Mouse (Mus musculus) CH12.LX (cell line): ENCODE data around the gene Nasp. TPM values are rescaled to one million over a fixed set of nuclear protein-coding genes. Genes with fewer than 3 reads are reported as not detected.

Experiments
- DNase-seq: peaks from one replicate; pipeline ENCODE4 v3.0.0-alpha.2; 2013; ENCODE audit errors: extremely low read depth
- H3K27ac ChIP-seq: 2 replicates; pipeline ENCODE4 v1.5.1; 2012; ENCODE audit warnings: low read depth, mild to moderate bottlenecking, control low read depth, moderate library complexity; ENCODE audit not compliant: insufficient read depth
- H3K27me3 ChIP-seq: replicated peaks from 2 replicates; pipeline ENCODE3; 2012; ENCODE audit warnings: inconsistent platforms
- H3K36me3 ChIP-seq, 2 experiments: replicated peaks in 1 of 2; 2 replicates each; pipeline versions ENCODE3 to v1.6.1; 2012; ENCODE audit warnings: inconsistent platforms in 1 of 2, low read length in 1 of 2, mild to moderate bottlenecking in 1 of 2, mixed read lengths in 1 of 2, moderate library complexity in 1 of 2; ENCODE audit not compliant: control insufficient read depth in 1 of 2, insufficient read depth in 1 of 2
- H3K4me1 ChIP-seq, 2 experiments: 2 replicates each; pipeline ENCODE4 v1.6.1; 2012; ENCODE audit warnings: inconsistent platforms in 1 of 2, moderate library complexity in 1 of 2; ENCODE audit not compliant: insufficient read depth in 2 of 2, control insufficient read depth in 1 of 2
- H3K4me2 ChIP-seq: 2 replicates; pipeline ENCODE4 v1.6.1; 2012; ENCODE audit warnings: low read depth, mild to moderate bottlenecking, control low read depth; ENCODE audit not compliant: poor library complexity, insufficient read depth, severe bottlenecking
- H3K4me3 ChIP-seq, 3 experiments: fragments of 150-350 bp in 1 of 3; sonication (generic) in 1 of 3; replicated peaks in 1 of 3; 2 replicates each; pipeline versions ENCODE3 to v1.5.1; 2011 to 2012; ENCODE audit warnings: low read depth in 2 of 3, low read length in 2 of 3, mild to moderate bottlenecking in 2 of 3, moderate library complexity in 2 of 3, control low read depth in 1 of 3, improper control_type of control experiment in 1 of 3, inconsistent platforms in 1 of 3, mixed read lengths in 1 of 3; ENCODE audit not compliant: poor library complexity in 1 of 3
- H3K79me2 ChIP-seq: replicated peaks from 2 replicates; pipeline ENCODE4 v1.6.1; 2012; ENCODE audit warnings: mild to moderate bottlenecking, moderate library complexity; ENCODE audit not compliant: control insufficient read depth, poor library complexity, insufficient read depth, severe bottlenecking; ENCODE audit errors: extremely low read depth
- H3K9ac ChIP-seq: 2 replicates; pipeline ENCODE4 v1.6.1; 2012; ENCODE audit warnings: low read depth, mild to moderate bottlenecking, control low read depth, moderate library complexity; ENCODE audit not compliant: insufficient read depth
- H3K9me3 ChIP-seq: replicated peaks from 2 replicates; pipeline ENCODE3; 2012; ENCODE audit warnings: low read length, inconsistent platforms, mixed read lengths
- BHLHE40 ChIP-seq: IDR thresholded peaks from 2 replicates; pipeline ENCODE4 v1.6.1; 2011; ENCODE audit warnings: mild to moderate bottlenecking, low read depth, low read length, improper control_type of control experiment
- CHD2 ChIP-seq: IDR thresholded peaks from 2 replicates; pipeline ENCODE4 v1.6.1; 2011; ENCODE audit warnings: low read length, improper control_type of control experiment
- CTCF ChIP-seq, 2 experiments: IDR thresholded peaks in 1 of 2; conservative IDR thresholded peaks in 1 of 2; 2 replicates each; pipeline ENCODE4 v1.5.1; 2011 to 2012; ENCODE audit warnings: low read depth in 2 of 2, low read length in 2 of 2, improper control_type of control experiment in 1 of 2, inconsistent platforms in 1 of 2, mild to moderate bottlenecking in 1 of 2, moderate library complexity in 1 of 2
- EP300 ChIP-seq: IDR thresholded peaks from 2 replicates; pipeline ENCODE4 v1.6.1; 2011; ENCODE audit warnings: low read length, improper control_type of control experiment
- ETS1 ChIP-seq: conservative IDR thresholded peaks from 2 replicates; pipeline ENCODE4 v1.6.1; 2012; ENCODE audit warnings: low read depth, mild to moderate bottlenecking, inconsistent platforms, low read length, improper control_type of control experiment, moderate library complexity
- GABPA ChIP-seq: IDR thresholded peaks from 2 replicates; pipeline ENCODE4 v1.6.1; 2012; ENCODE audit warnings: low read depth, low read length, improper control_type of control experiment, inconsistent platforms; ENCODE audit not compliant: insufficient replicate concordance
- HCFC1 ChIP-seq: IDR thresholded peaks from 2 replicates; pipeline ENCODE4 v1.6.1; 2012; ENCODE audit warnings: low read depth, mild to moderate bottlenecking, inconsistent platforms, low read length, improper control_type of control experiment
- JUN ChIP-seq: IDR thresholded peaks from 2 replicates; pipeline ENCODE4 v1.6.1; 2011; ENCODE audit warnings: low read depth, mild to moderate bottlenecking, low read length, improper control_type of control experiment, moderate library complexity; ENCODE audit not compliant: insufficient read depth
- JUND ChIP-seq: conservative IDR thresholded peaks from 2 replicates; pipeline ENCODE4 v1.6.1; 2011; ENCODE audit warnings: low read depth, low read length, improper control_type of control experiment
- MAFK ChIP-seq: IDR thresholded peaks from 2 replicates; pipeline ENCODE4 v1.6.1; 2011; ENCODE audit warnings: low read length, improper control_type of control experiment; ENCODE audit not compliant: insufficient replicate concordance
- MXI1 ChIP-seq: IDR thresholded peaks from 2 replicates; pipeline ENCODE4 v1.6.1; 2011; ENCODE audit warnings: mild to moderate bottlenecking, low read depth, low read length, improper control_type of control experiment
- NELFE ChIP-seq: IDR thresholded peaks from 2 replicates; pipeline ENCODE4 v1.6.1; 2011; ENCODE audit warnings: low read depth, low read length, improper control_type of control experiment
- POLR2AphosphoS2 ChIP-seq: IDR thresholded peaks from 2 replicates; pipeline ENCODE4 v1.6.1; 2011; ENCODE audit warnings: low read depth, low read length, improper control_type of control experiment
- RAD21 ChIP-seq: IDR thresholded peaks from 2 replicates; pipeline ENCODE4 v1.6.1; 2011; ENCODE audit warnings: low read depth, mild to moderate bottlenecking, low read length, improper control_type of control experiment, moderate library complexity
- SIN3A ChIP-seq: IDR thresholded peaks from 2 replicates; pipeline ENCODE4 v1.6.1; 2012; ENCODE audit warnings: low read length, improper control_type of control experiment, inconsistent platforms
- TCF12 ChIP-seq: IDR thresholded peaks from 2 replicates; pipeline ENCODE4 v1.6.1; 2014; ENCODE audit warnings: low read depth, mild to moderate bottlenecking, inconsistent platforms, low read length, improper control_type of control experiment
- UBTF ChIP-seq: IDR thresholded peaks from 2 replicates; pipeline ENCODE4 v1.6.1; 2012; ENCODE audit warnings: low read depth, mild to moderate bottlenecking, inconsistent platforms, low read length, improper control_type of control experiment, moderate library complexity
- USF1 ChIP-seq: IDR thresholded peaks from 2 replicates; pipeline ENCODE4 v1.6.1; 2014; ENCODE audit warnings: low read depth, mild to moderate bottlenecking, inconsistent platforms, low read length, improper control_type of control experiment
- ZKSCAN1 ChIP-seq: IDR thresholded peaks from 2 replicates; pipeline ENCODE4 v1.6.1; 2012; ENCODE audit warnings: low read depth, inconsistent platforms, low read length, improper control_type of control experiment, borderline replicate concordance
- ZNF384 ChIP-seq: IDR thresholded peaks from 2 replicates; pipeline ENCODE4 v1.6.1; 2012; ENCODE audit warnings: low read depth, low read length, improper control_type of control experiment, inconsistent platforms
- dilution Hi-C: fragments of 300-500 bp; cut with MboI; formaldehyde crosslinking; loops from 2 replicates; pipeline ENCODE4 v1.14.3; 2020; ENCODE audit warnings: low sequenced_read_pairs; ENCODE audit not compliant: extremely low pct_unique_long_range_greater_than_20kb, extremely low pct_ligation_motif_present
- in situ Hi-C: fragments of 300-500 bp; cut with MboI; formaldehyde crosslinking; loops from 3 replicates; pipeline ENCODE4 v1.14.3; 2019; ENCODE audit warnings: low sequenced_read_pairs, low pct_ligation_motif_present, low pct_unique_long_range_greater_than_20kb, mixed read lengths
- polyA plus RNA-seq: library from polyadenylated mRNA; unstranded; fragments of >175 nt; gene quantifications from 2 replicates; pipeline ENCODE4 v1.2.1, GENCODE M21; 2012; ENCODE audit warnings: low read depth; ENCODE audit not compliant: insufficient read length
- total RNA-seq, 2 experiments: library from RNA; depleted of rRNA; stranded (reverse); fragments of 300-350 nt in 1 of 2; fragments of >200 nt in 1 of 2; gene quantifications; 2 replicates each; pipeline ENCODE4 v1.2.3; 2012 to 2014

The Nasp gene
- total and polyA plus RNA-seq, 3 experiments, result 139 to 347 (median 308) TPM

GRCm38 (mm10) chr4:116666625-116667024 is 38.9 kb upstream of the Nasp start:
- TF ChIP-seq USF1, result no peak
- TF ChIP-seq GABPA, result no peak
- TF ChIP-seq BHLHE40, result no peak
- no peak for TF ChIP-seq SIN3A
- no peak for TF ChIP-seq ZNF384
- no peak for TF ChIP-seq JUN
- peak; percentile 42; the same call in 1 of the 2 replicates for TF ChIP-seq ETS1
- 0 out of 2 replicates have a peak, but pooled peaks have one; percentile 13 for TF ChIP-seq TCF12
- TF ChIP-seq EP300, result no peak
- no peak for TF ChIP-seq MXI1
- TF ChIP-seq NELFE, result no peak
- no peak for TF ChIP-seq MAFK
- no peak for TF ChIP-seq CTCF (conservative IDR thresholded peaks at IDR 0.05 in 1 of 2, IDR thresholded peaks at IDR 0.05 in 1 of 2; ENCODE audit: low read depth in 2 of 2, low read length in 2 of 2)
- TF ChIP-seq RAD21, result no peak
- TF ChIP-seq UBTF, result no peak
- no peak for TF ChIP-seq HCFC1
- TF ChIP-seq POLR2AphosphoS2, result no peak
- TF ChIP-seq ZKSCAN1, result no peak
- H3K79me2 ChIP-seq, result no peaks in the 10 kb centered on the region
- no peak overlapping the region for H3K27ac ChIP-seq
- no peak overlapping the region for H3K4me3 ChIP-seq
- no peaks in the 10 kb centered on the region for H3K27me3 ChIP-seq
- H3K4me2 ChIP-seq, result no peak overlapping the region
- H3K36me3 ChIP-seq, result no peaks in the 10 kb centered on the region
- dilution Hi-C loops, result no loop called here
- H3K9ac ChIP-seq, result no peak overlapping the region
- DNase-seq, result peak; percentile 50
- H3K9me3 ChIP-seq, result no peaks in the 10 kb centered on the region
- in situ Hi-C loops, result no loop called here
- peaks cover 9 to 18% of the 10 kb centered on the region in 2 experiments for H3K4me1 ChIP-seq

GRCm38 (mm10) chr4:116661998-116662397 is 34.3 kb upstream of the Nasp start:
- TF ChIP-seq CHD2 (no peak), ZNF384 (peak; percentile 33; the same call in 1 of the 2 replicates), JUND (no peak), CTCF (conservative IDR thresholded peaks at IDR 0.05 in 1 of 2, IDR thresholded peaks at IDR 0.05 in 1 of 2; ENCODE audit: low read depth in 2 of 2, low read length in 2 of 2) (peak in 1 of 2 experiments; percentile 24; a peak in 2 of 4 replicates)
- H3K36me3 ChIP-seq, result no peaks in the 10 kb centered on the region
- H3K9ac ChIP-seq, result no peak overlapping the region
- H3K27ac ChIP-seq, result no peak overlapping the region
- H3K4me1 ChIP-seq, result peaks cover 2 to 6% of the 10 kb centered on the region in 2 experiments; a peak in 2 of 4 replicates
- H3K4me3 ChIP-seq, result no peak overlapping the region
- H3K4me2 ChIP-seq, result no peak overlapping the region
- dilution Hi-C loops (no loop called here), in situ Hi-C loops (no loop called here)
- no peak for DNase-seq
- H3K27me3 ChIP-seq, result no peaks in the 10 kb centered on the region
- no peaks in the 10 kb centered on the region for H3K9me3 ChIP-seq
- no peaks in the 10 kb centered on the region for H3K79me2 ChIP-seq
